Mouse (Mus musculus) hindbrain, embryonic 11.5 days (tissue): ENCODE data around the gene Nipbl. TPM values are rescaled to one million over a fixed set of nuclear protein-coding genes. Genes with fewer than 3 reads are reported as not detected.
"Not testable (repeated sequence)": the region's sequence is repeated elsewhere in the genome, so short reads cannot be mapped to it uniquely, and the experiment has no call there.

ENCODE experiments used
- ATAC-seq: fragments of 200-750 bp; cut with Nextera tagmentation; 2 replicates; pipeline ENCODE4 v1.8.0; 2017; ENCODE audit warnings: mild to moderate bottlenecking, moderate TSS enrichment, moderate library complexity; ENCODE audit not compliant: low FRiP score
- DNase-seq: peaks from one replicate; pipeline ENCODE4 v3.0.0-alpha.2; 2015; ENCODE audit warnings: low spot score
- H3K27ac ChIP-seq: fragments of 300-500 bp; sonication (generic); 2 replicates; pipeline ENCODE4 v1.5.1; 2014; ENCODE audit warnings: mild to moderate bottlenecking, low read depth, low read length
- H3K27me3 ChIP-seq: fragments of 300-500 bp; sonication (generic); 2 replicates; pipeline ENCODE4 v1.6.1; 2014; ENCODE audit warnings: mild to moderate bottlenecking, low read length, moderate library complexity, mixed read lengths; ENCODE audit not compliant: control insufficient read depth, insufficient read depth
- H3K36me3 ChIP-seq: fragments of 300-500 bp; sonication (generic); 2 replicates; pipeline ENCODE4 v1.6.1; 2014; ENCODE audit warnings: mild to moderate bottlenecking, low read length, moderate library complexity, mixed read lengths; ENCODE audit not compliant: control insufficient read depth, insufficient read depth
- H3K4me1 ChIP-seq: fragments of 300-500 bp; sonication (generic); replicated peaks from 2 replicates; pipeline ENCODE4 v1.6.1; 2014; ENCODE audit warnings: low read length, mixed read lengths; ENCODE audit not compliant: control insufficient read depth, insufficient read depth
- H3K4me2 ChIP-seq: fragments of 300-500 bp; sonication (generic); replicated peaks from 2 replicates; pipeline ENCODE4 v1.6.1; 2014; ENCODE audit warnings: mild to moderate bottlenecking, low read depth, low read length
- H3K4me3 ChIP-seq: fragments of 300-500 bp; sonication (generic); 2 replicates; pipeline ENCODE4 v1.5.1; 2014; ENCODE audit warnings: low read depth, low read length
- H3K9ac ChIP-seq: fragments of 300-500 bp; sonication (generic); 2 replicates; pipeline ENCODE4 v1.6.1; 2014; ENCODE audit warnings: low read depth, low read length
- H3K9me3 ChIP-seq: fragments of 300-500 bp; sonication (generic); 2 replicates; pipeline ENCODE4 v1.6.1; 2016; ENCODE audit warnings: low read length; ENCODE audit not compliant: control insufficient read depth
- WGBS: fragments of 180-500 bp; shearing (Covaris S2); extraction: QIAGEN DNeasy Blood & Tissue Kit; methylation state at CpG from one replicate; pipeline ENCODE4 v1.1.7; 2014; 5-methylcytosine and 5-hydroxymethylcytosine counted together
- polyA plus RNA-seq: library from polyadenylated mRNA; unstranded; fragments of >200 nt; fragmentation: Nextera tagmentation; extraction: Ambion mirVana; gene quantifications from 2 replicates; pipeline ENCODE4 v1.2.1, GENCODE M21; 2014

The Nipbl gene
- polyA plus RNA-seq, 1 experiment from 2014 or later = 30.1 TPM

- Histone ChIP-seq H3K4me1 (no peaks in the 10 kb centered on the region), H3K9ac (no peak overlapping the region), H3K4me3 (no peak overlapping the region), H3K27me3 (no peaks in the 10 kb centered on the region), H3K36me3 (peaks cover 11% of the 10 kb centered on the region; the same call in 1 of the 2 replicates), H3K4me2 (no peak overlapping the region), H3K9me3 (no peaks in the 10 kb centered on the region), H3K27ac (no peak overlapping the region)
- 96% methylated on average over 6 of the region's 6 CpGs for WGBS
- DNase-seq (no peak), ATAC-seq (no peak)
Measured at GRCm38 (mm10) chr15:8294150-8294549, 150.1 kb downstream of the Nipbl start.

GRCm38 (mm10) chr15:8291251-8291650, 153.0 kb downstream of the Nipbl start:
- Histone ChIP-seq H3K9ac (no peak overlapping the region), H3K4me2 (no peak overlapping the region), H3K9me3 (no peaks in the 10 kb centered on the region), H3K36me3 (peaks cover 8% of the 10 kb centered on the region; the same call in 1 of the 2 replicates), H3K27ac (no peak overlapping the region), H3K4me1 (no peaks in the 10 kb centered on the region), H3K4me3 (no peak overlapping the region), H3K27me3 (no peaks in the 10 kb centered on the region)
- WGBS = 95% methylated on average over 14 of the region's 14 CpGs
- DNase-seq (no peak), ATAC-seq (no peak)

GRCm38 (mm10) chr15:8282155-8282554, 162.1 kb downstream of the Nipbl start:
- Histone ChIP-seq H3K4me1 (no peaks in the 10 kb centered on the region), H3K27ac (no peak overlapping the region), H3K9me3 (no peaks in the 10 kb centered on the region), H3K4me3 (no peak overlapping the region), H3K27me3 (no peaks in the 10 kb centered on the region), H3K4me2 (no peak overlapping the region), H3K36me3 (no peaks in the 10 kb centered on the region), H3K9ac (no peak overlapping the region)
- ATAC-seq (no peak), DNase-seq (no peak)
- WGBS = 97% methylated on average over 2 of the region's 2 CpGs

- no peak overlapping the region for H3K9ac ChIP-seq
- ATAC-seq = no peak
- H3K27me3 ChIP-seq = no peaks in the 10 kb centered on the region
- H3K36me3 ChIP-seq = no peaks in the 10 kb centered on the region
- DNase-seq = no peak
- no peak overlapping the region for H3K4me3 ChIP-seq
- H3K4me2 ChIP-seq = no peak overlapping the region
- no peaks in the 10 kb centered on the region for H3K4me1 ChIP-seq
- H3K27ac ChIP-seq = no peak overlapping the region
- WGBS = 84% methylated on average over 7 of the region's 7 CpGs
- H3K9me3 ChIP-seq = no peaks in the 10 kb centered on the region
Measured at GRCm38 (mm10) chr15:8281701-8282100, 162.6 kb downstream of the Nipbl start.

- Histone ChIP-seq H3K9me3 (no peaks in the 10 kb centered on the region), H3K4me1 (no peaks in the 10 kb centered on the region), H3K4me3 (no peak overlapping the region), H3K27me3 (no peaks in the 10 kb centered on the region), H3K27ac (no peak overlapping the region), H3K36me3 (no peaks in the 10 kb centered on the region), H3K4me2 (peak overlapping the region; percentile 40; the same call in 1 of the 2 replicates), H3K9ac (no peak overlapping the region)
- ATAC-seq (peak; percentile 66; the same call in 1 of the 2 replicates), DNase-seq (peak; percentile 19)
- 77% methylated on average over 16 of the region's 20 CpGs for WGBS
Measured at GRCm38 (mm10) chr15:8279929-8280610, 164.2 kb downstream of the Nipbl start.

GRCm38 (mm10) chr15:8279320-8279779, 164.9 kb downstream of the Nipbl start:
- DNase-seq (peak; percentile 17), ATAC-seq (no peak)
- H3K4me1 ChIP-seq = no peaks in the 10 kb centered on the region
- H3K9me3 ChIP-seq = no peaks in the 10 kb centered on the region
- no peak overlapping the region for H3K9ac ChIP-seq
- 0 out of 2 replicates have a peak overlapping the region, but pooled peaks have one; percentile 9 for H3K4me3 ChIP-seq
- no peak overlapping the region for H3K27ac ChIP-seq
- H3K36me3 ChIP-seq = no peaks in the 10 kb centered on the region
- WGBS = 35% methylated on average over 17 of the region's 17 CpGs
- H3K27me3 ChIP-seq = no peaks in the 10 kb centered on the region
- H3K4me2 ChIP-seq = peak overlapping the region; percentile 40

- not testable (repeated sequence) for H3K4me1 ChIP-seq, DNase-seq, ATAC-seq, H3K9me3 ChIP-seq, H3K9ac ChIP-seq, H3K27me3 ChIP-seq, H3K4me3 ChIP-seq, H3K4me2 ChIP-seq, H3K36me3 ChIP-seq, H3K27ac ChIP-seq
- WGBS = 96% methylated on average over 4 of the region's 4 CpGs
Measured at GRCm38 (mm10) chr15:8277916-8278315, 166.3 kb downstream of the Nipbl start.

- Histone ChIP-seq H3K4me2 (no peak overlapping the region), H3K27ac (no peak overlapping the region), H3K9me3 (no peaks in the 10 kb centered on the region), H3K27me3 (no peaks in the 10 kb centered on the region), H3K9ac (no peak overlapping the region), H3K4me1 (no peaks in the 10 kb centered on the region), H3K4me3 (no peak overlapping the region), H3K36me3 (peaks cover 3% of the 10 kb centered on the region; the same call in 1 of the 2 replicates)
- WGBS = 89% methylated on average over 8 of the region's 8 CpGs
- no peak for ATAC-seq
- no peak for DNase-seq
Measured at GRCm38 (mm10) chr15:8271952-8272351, 172.3 kb downstream of the Nipbl start.

GRCm38 (mm10) chr15:8268231-8268630, 176.0 kb downstream of the Nipbl start:
- Histone ChIP-seq H3K9me3 (no peaks in the 10 kb centered on the region), H3K27ac (no peak overlapping the region), H3K9ac (no peak overlapping the region), H3K4me3 (no peak overlapping the region), H3K27me3 (no peaks in the 10 kb centered on the region), H3K4me1 (no peaks in the 10 kb centered on the region), H3K36me3 (peaks cover 5% of the 10 kb centered on the region), H3K4me2 (no peak overlapping the region)
- DNase-seq = no peak
- ATAC-seq = no peak
- 93% methylated on average over 8 of the region's 8 CpGs for WGBS
